Mouse (Mus musculus): ENCODE measurements at regions not wholly inside any gene's neighbourhood (a gene's known extent, or its start where the extent isn't known, plus 50 kb on each side); places are given as distances from the start of the nearest gene placed in this dataset.
A peak's percentile ranks its signal among the peaks of the same experiment; 100 is the strongest.

GRCm38 (mm10) chr14:78225677-78226076 is 82.2 kb downstream of the Tnfsf11 start:
- DNase-seq: no peak

- DNase-seq: no peak
These were observed 91.4 kb downstream of the Tnfsf11 start for GRCm38 (mm10) chr14:78216229-78216963.

- no peak for DNase-seq
These were observed 92.4 kb downstream of the Tnfsf11 start for GRCm38 (mm10) chr14:78215491-78215890.

- DNase-seq: no peak
These were observed 103.3 kb downstream of the Tnfsf11 start for GRCm38 (mm10) chr14:78204566-78204863.

GRCm38 (mm10) chr14:78203726-78204565 is 103.9 kb downstream of the Tnfsf11 start:
- peak; percentile 4 for DNase-seq

GRCm38 (mm10) chr14:78202781-78203180 is 105.1 kb downstream of the Tnfsf11 start:
- no peak for DNase-seq

- no peak for DNase-seq
These were observed 108.7 kb upstream of the Fam216b start for GRCm38 (mm10) chr14:78197483-78197882.

- DNase-seq: no peak
These were observed 90.8 kb upstream of the Fam216b start for GRCm38 (mm10) chr14:78179576-78179975.

GRCm38 (mm10) chr14:78173451-78173850 is 84.6 kb upstream of the Fam216b start:
- no peak for DNase-seq

GRCm38 (mm10) chr14:78172956-78173355 is 84.1 kb upstream of the Fam216b start:
- DNase-seq: no peak

- DNase-seq: no peak
These were observed 72.0 kb upstream of the Fam216b start for GRCm38 (mm10) chr14:78160819-78161218.

GRCm38 (mm10) chr14:78159567-78159966 is 70.8 kb upstream of the Fam216b start:
- no peak for DNase-seq

GRCm38 (mm10) chr14:78157660-78158059 is 68.9 kb upstream of the Fam216b start:
- DNase-seq: no peak

GRCm38 (mm10) chr14:78148851-78149250 is 60.0 kb upstream of the Fam216b start:
- no peak for DNase-seq

GRCm38 (mm10) chr14:78143751-78144150 is 54.9 kb upstream of the Fam216b start:
- no peak for DNase-seq

All from heart, adult 11 months (tissue).